8 mouse cellular contexts compared by ENCODE assay signal in genomic region chr9:104002913-104003330, GRCm38 (mm10). TPM values are rescaled to one million over a fixed set of nuclear protein-coding genes. Genes with fewer than 3 reads are reported as not detected.
DNase-seq lines count a peak whose midpoint lies in the region; ATAC-seq lines count a peak whose summit lies in the region.

No protein-coding gene starts in this region.

- peak; percentile 15; the same call in 1 of the 2 replicates for ATAC-seq in heart, embryonic 13.5 days (ENCODE audit: extremely low read depth, insufficient number of reproducible peaks, low FRiP score, low TSS enrichment)
- ATAC-seq in activated CD4-positive, CD25-positive, alpha-beta regulatory T cell, adult 4 months = peak; percentile 26
- peak; percentile 49 for ATAC-seq in forebrain, embryonic 14.5 days
- peak; percentile 46 for ATAC-seq in kidney, embryonic 16.5 days (ENCODE audit: low FRiP score, low TSS enrichment)
- ATAC-seq in neural tube, embryonic 15.5 days (ENCODE audit: low FRiP score) = peak; percentile 58

- H3K9ac ChIP-seq in heart, embryonic 13.5 days = peak overlapping the region; percentile 89
- H3K9ac ChIP-seq in forebrain, embryonic 14.5 days (ENCODE audit: low read length) = peak overlapping the region; percentile 65
- H3K9ac ChIP-seq in kidney, embryonic 16.5 days (replicated peaks; ENCODE audit: low read length) = peak overlapping the region; percentile 70
- peak overlapping the region; percentile 73 for H3K9ac ChIP-seq in neural tube, embryonic 15.5 days (replicated peaks)

- H3K27me3 ChIP-seq in heart, embryonic 13.5 days (replicated peaks) = no peaks in the 10 kb centered on the region
- no peaks in the 10 kb centered on the region for H3K27me3 ChIP-seq in forebrain, embryonic 14.5 days (replicated peaks; ENCODE audit: control insufficient read depth, insufficient read depth, low read length)
- H3K27me3 ChIP-seq in kidney, embryonic 16.5 days (ENCODE audit: insufficient read depth, low read length) = no peaks in the 10 kb centered on the region
- peaks cover 6% of the 10 kb centered on the region for H3K27me3 ChIP-seq in neural tube, embryonic 15.5 days (replicated peaks)

- H3K27ac ChIP-seq in heart, embryonic 13.5 days (replicated peaks) = peak overlapping the region; percentile 85
- H3K27ac ChIP-seq in forebrain, embryonic 14.5 days (ENCODE audit: low read depth, low read length) = peak overlapping the region; percentile 58; the same call in 1 of the 2 replicates
- peak overlapping the region; percentile 66 for H3K27ac ChIP-seq in kidney, embryonic 16.5 days (ENCODE audit: low read length)
- H3K27ac ChIP-seq in neural tube, embryonic 15.5 days (replicated peaks) = peak overlapping the region; percentile 89

- H3K4me2 ChIP-seq in heart, embryonic 13.5 days = peak overlapping the region; percentile 76
- peak overlapping the region; percentile 67 for H3K4me2 ChIP-seq in forebrain, embryonic 14.5 days (ENCODE audit: low read length)
- H3K4me2 ChIP-seq in kidney, embryonic 16.5 days (replicated peaks; ENCODE audit: low read depth, low read length) = peak overlapping the region; percentile 61
- H3K4me2 ChIP-seq in neural tube, embryonic 15.5 days = peak overlapping the region; percentile 79

- peak overlapping the region; percentile 84 for H3K4me3 ChIP-seq in heart, embryonic 13.5 days
- peak overlapping the region; percentile 63 for H3K4me3 ChIP-seq in forebrain, embryonic 14.5 days (ENCODE audit: low read depth, low read length)
- H3K4me3 ChIP-seq in kidney, embryonic 16.5 days (ENCODE audit: low read length) = peak overlapping the region; percentile 64
- peak overlapping the region; percentile 77 for H3K4me3 ChIP-seq in neural tube, embryonic 15.5 days (replicated peaks)

- H3K36me3 ChIP-seq in heart, embryonic 13.5 days = peaks cover 25% of the 10 kb centered on the region
- no peaks in the 10 kb centered on the region; the same call in 1 of the 2 replicates for H3K36me3 ChIP-seq in forebrain, embryonic 14.5 days (ENCODE audit: control insufficient read depth, insufficient read depth, low read length)
- peaks cover 11% of the 10 kb centered on the region for H3K36me3 ChIP-seq in kidney, embryonic 16.5 days (ENCODE audit: insufficient read depth, low read length)
- H3K36me3 ChIP-seq in neural tube, embryonic 15.5 days = 0 out of 2 replicates have a peak, but pooled peaks cover 3% of the 10 kb centered on the region

- H3K4me1 ChIP-seq in heart, embryonic 13.5 days = peaks cover 29% of the 10 kb centered on the region
- no peaks in the 10 kb centered on the region for H3K4me1 ChIP-seq in forebrain, embryonic 14.5 days (ENCODE audit: control insufficient read depth, insufficient read depth, low read length)
- H3K4me1 ChIP-seq in kidney, embryonic 16.5 days (ENCODE audit: insufficient read depth, low read length) = peaks cover 19% of the 10 kb centered on the region
- H3K4me1 ChIP-seq in neural tube, embryonic 15.5 days = peaks cover 20% of the 10 kb centered on the region

- under 1% methylated on average over 37 of the region's 37 CpGs for WGBS in heart, embryonic 13.5 days
- WGBS in forebrain, embryonic 14.5 days = under 1% methylated on average over 37 of the region's 37 CpGs
- under 1% methylated on average over 37 of the region's 37 CpGs for WGBS in kidney, embryonic 16.5 days
- under 1% methylated on average over 37 of the region's 37 CpGs for WGBS in neural tube, embryonic 15.5 days

- no peak for DNase-seq in heart, adult 8-10 months (ENCODE audit: low spot score)
- peak; percentile 87 for DNase-seq in forebrain, embryonic 14.5 days (ENCODE audit: low spot score)
- DNase-seq in lung, adult 18-20 months = peak; percentile 70
- DNase-seq in thymus, postnatal 25 days = peak; percentile 69

- H3K9me3 ChIP-seq in heart, embryonic 13.5 days = no peaks in the 10 kb centered on the region
- H3K9me3 ChIP-seq in forebrain, embryonic 14.5 days (replicated peaks; ENCODE audit: control insufficient read depth, low read length) = no peaks in the 10 kb centered on the region
- no peaks in the 10 kb centered on the region for H3K9me3 ChIP-seq in kidney, embryonic 16.5 days (ENCODE audit: low read length)
- H3K9me3 ChIP-seq in neural tube, embryonic 15.5 days (replicated peaks) = no peaks in the 10 kb centered on the region

RNA-seq across cellular contexts. Expression of gene Nphp3, which starts 0.6 kb away (rescaled TPM):
- polyA plus RNA-seq in heart, embryonic 13.5 days (2015; fragmentation: Nextera tagmentation; extraction: Ambion mirVana) = 4.1 and 4.8 TPM in 2 replicates
- 1 to 10 TPM; 2.4 to 3.7 (median 2.9) TPM for total RNA-seq in heart, adult 8-10 months (2022)
- under 1 TPM; 0.23 to 0.82 TPM for polyA plus RNA-seq in activated CD4-positive, CD25-positive, alpha-beta regulatory T cell, adult 4 months (2017; shearing (Covaris generic))
- polyA plus RNA-seq in forebrain, embryonic 14.5 days (2014; fragmentation: Nextera tagmentation; extraction: Ambion mirVana) = 1.9 and 2.2 TPM in 2 replicates
- polyA plus RNA-seq in kidney, embryonic 16.5 days (2015; fragmentation: Nextera tagmentation; extraction: Ambion mirVana) = 4.3 and 6.2 TPM in 2 replicates
- polyA plus RNA-seq in neural tube, embryonic 15.5 days (2015; fragmentation: Nextera tagmentation; extraction: Ambion mirVana) = 4.2 and 4.8 TPM in 2 replicates

RNA-seq across cellular contexts. Expression of gene Gm28305, which starts 37.5 kb away (rescaled TPM):
- not detected in 2 replicates for polyA plus RNA-seq in heart, embryonic 13.5 days (2015; fragmentation: Nextera tagmentation; extraction: Ambion mirVana)
- total RNA-seq in heart, adult 8-10 months (2022) = 1 to 10 TPM in 1 of 4 experiments, not detected in 3; 2.0 TPM
- not detected for polyA plus RNA-seq in activated CD4-positive, CD25-positive, alpha-beta regulatory T cell, adult 4 months (2017; shearing (Covaris generic))
- polyA plus RNA-seq in forebrain, embryonic 14.5 days (2014; fragmentation: Nextera tagmentation; extraction: Ambion mirVana) = not detected in 2 replicates
- not detected in 2 replicates for polyA plus RNA-seq in kidney, embryonic 16.5 days (2015; fragmentation: Nextera tagmentation; extraction: Ambion mirVana)
- not detected in 2 replicates for polyA plus RNA-seq in neural tube, embryonic 15.5 days (2015; fragmentation: Nextera tagmentation; extraction: Ambion mirVana)
